7 mouse cellular contexts compared by ENCODE assay signal in the genomic region with DNA sequence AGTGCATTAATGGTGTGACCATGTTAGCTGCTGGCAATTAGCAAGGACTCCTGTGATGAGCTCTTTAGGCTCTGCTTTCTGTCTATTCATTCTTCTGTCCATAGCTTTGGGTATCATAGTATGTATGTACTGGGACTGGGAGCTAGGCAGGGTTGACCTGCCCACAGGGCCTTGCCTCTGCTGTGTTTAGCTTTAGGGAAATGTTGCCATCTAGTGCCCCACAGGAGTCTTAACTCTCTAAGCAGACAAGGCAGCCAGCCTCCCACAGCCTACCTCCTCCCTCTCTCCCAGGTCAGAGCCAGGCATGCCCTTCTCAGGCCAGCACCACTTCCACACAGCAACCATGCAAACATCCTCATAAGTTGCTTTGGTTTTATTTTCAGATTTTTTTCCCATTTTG. TPM values are rescaled to one million over a fixed set of nuclear protein-coding genes. Genes with fewer than 3 reads are reported as not detected.
DNase-seq lines count a peak whose midpoint lies in the region; ATAC-seq and TF ChIP-seq lines count a peak whose summit lies in the region.

No protein-coding gene starts in this region.

- H3K36me3 ChIP-seq in liver, postnatal 0 days (replicated peaks; ENCODE audit: insufficient read depth, low read length): no peaks in the 10 kb centered on the region
- H3K36me3 ChIP-seq in liver, embryonic 12.5 days: no peaks in the 10 kb centered on the region
- H3K36me3 ChIP-seq in forebrain, embryonic 12.5 days (replicated peaks): no peaks in the 10 kb centered on the region
- no peaks in the 10 kb centered on the region for H3K36me3 ChIP-seq in hindbrain, postnatal 0 days (ENCODE audit: insufficient read depth, low read length)
- H3K36me3 ChIP-seq in stomach, embryonic 14.5 days (ENCODE audit: control insufficient read depth, insufficient read depth, low read length): no peaks in the 10 kb centered on the region

- no peaks in the 10 kb centered on the region for H3K27me3 ChIP-seq in liver, postnatal 0 days (ENCODE audit: insufficient read depth, low read length)
- H3K27me3 ChIP-seq in liver, embryonic 12.5 days (replicated peaks): no peaks in the 10 kb centered on the region
- peaks cover 9% of the 10 kb centered on the region; the same call in 1 of the 2 replicates for H3K27me3 ChIP-seq in forebrain, embryonic 12.5 days
- H3K27me3 ChIP-seq in hindbrain, postnatal 0 days (ENCODE audit: insufficient read depth, low read length): peaks cover 5% of the 10 kb centered on the region; the same call in 1 of the 2 replicates
- H3K27me3 ChIP-seq in stomach, embryonic 14.5 days (ENCODE audit: control insufficient read depth, insufficient read depth, low read length): no peaks in the 10 kb centered on the region

- no peak overlapping the region for H3K4me2 ChIP-seq in liver, postnatal 0 days (ENCODE audit: low read depth, low read length)
- H3K4me2 ChIP-seq in liver, embryonic 12.5 days: no peak overlapping the region
- no peak overlapping the region for H3K4me2 ChIP-seq in forebrain, embryonic 12.5 days
- H3K4me2 ChIP-seq in hindbrain, postnatal 0 days (ENCODE audit: low read depth, low read length): no peak overlapping the region
- no peak overlapping the region for H3K4me2 ChIP-seq in stomach, embryonic 14.5 days (replicated peaks; ENCODE audit: low read depth, low read length)

- H3K4me1 ChIP-seq in liver, postnatal 0 days (ENCODE audit: insufficient read depth): peaks cover 3% of the 10 kb centered on the region; the same call in 1 of the 2 replicates
- 0 out of 2 replicates have a peak, but pooled peaks cover 5% of the 10 kb centered on the region for H3K4me1 ChIP-seq in liver, embryonic 12.5 days
- peaks cover 22% of the 10 kb centered on the region for H3K4me1 ChIP-seq in forebrain, embryonic 12.5 days
- peaks cover 5% of the 10 kb centered on the region; the same call in 1 of the 2 replicates for H3K4me1 ChIP-seq in hindbrain, postnatal 0 days (ENCODE audit: insufficient read depth, low read length)
- H3K4me1 ChIP-seq in stomach, embryonic 14.5 days (ENCODE audit: control insufficient read depth, insufficient read depth, low read length): peaks cover 11% of the 10 kb centered on the region; the same call in 1 of the 2 replicates

- DNase-seq in liver, postnatal 0 days: no peak
- DNase-seq in ZHBTc4 (ENCODE audit: low read depth, low spot score): peak; percentile 21
- DNase-seq in hindbrain, postnatal 0 days (ENCODE audit: low spot score): peak; percentile 76
- peak; percentile 49 for DNase-seq in lung, postnatal 10 days

- no peaks in the 10 kb centered on the region for H3K9me3 ChIP-seq in liver, postnatal 0 days (ENCODE audit: low read length)
- H3K9me3 ChIP-seq in liver, embryonic 12.5 days (replicated peaks): no peaks in the 10 kb centered on the region
- no peaks in the 10 kb centered on the region for H3K9me3 ChIP-seq in forebrain, embryonic 12.5 days
- no peaks in the 10 kb centered on the region for H3K9me3 ChIP-seq in hindbrain, postnatal 0 days (ENCODE audit: low read length)
- H3K9me3 ChIP-seq in stomach, embryonic 14.5 days (ENCODE audit: control insufficient read depth, low read depth, low read length): no peaks in the 10 kb centered on the region

- TF ChIP-seq CTCF in liver, postnatal 0 days (IDR thresholded peaks at IDR 0.05; ENCODE audit: low read depth): peak; percentile 67
- peak; percentile 80 for TF ChIP-seq CTCF in hindbrain, postnatal 0 days (IDR thresholded peaks at IDR 0.05; ENCODE audit: low read depth)

- TF ChIP-seq EP300 in liver, postnatal 0 days (IDR thresholded peaks at IDR 0.05; ENCODE audit: low read depth): no peak

- no peak overlapping the region for H3K4me3 ChIP-seq in liver, postnatal 0 days (ENCODE audit: low read depth, low read length)
- no peak overlapping the region for H3K4me3 ChIP-seq in liver, embryonic 12.5 days
- no peak overlapping the region for H3K4me3 ChIP-seq in forebrain, embryonic 12.5 days (replicated peaks)
- no peak overlapping the region for H3K4me3 ChIP-seq in hindbrain, postnatal 0 days (ENCODE audit: low read length)
- H3K4me3 ChIP-seq in stomach, embryonic 14.5 days (ENCODE audit: low read depth, low read length): no peak overlapping the region

- H3K9ac ChIP-seq in liver, postnatal 0 days (replicated peaks): no peak overlapping the region
- H3K9ac ChIP-seq in liver, embryonic 12.5 days: no peak overlapping the region
- no peak overlapping the region for H3K9ac ChIP-seq in forebrain, embryonic 12.5 days
- H3K9ac ChIP-seq in hindbrain, postnatal 0 days (replicated peaks; ENCODE audit: low read length): no peak overlapping the region
- H3K9ac ChIP-seq in stomach, embryonic 14.5 days (replicated peaks; ENCODE audit: low read depth, low read length): no peak overlapping the region

- no peak overlapping the region for H3K27ac ChIP-seq in liver, postnatal 0 days (ENCODE audit: low read depth)
- no peak overlapping the region for H3K27ac ChIP-seq in liver, embryonic 12.5 days
- no peak overlapping the region for H3K27ac ChIP-seq in forebrain, embryonic 12.5 days
- H3K27ac ChIP-seq in hindbrain, postnatal 0 days: no peak overlapping the region
- H3K27ac ChIP-seq in stomach, embryonic 14.5 days (ENCODE audit: low read length): no peak overlapping the region

- peak; percentile 47; the same call in 1 of the 2 replicates for ATAC-seq in liver, postnatal 0 days
- ATAC-seq in liver, embryonic 12.5 days: no peak
- peak; percentile 70; the same call in 1 of the 2 replicates for ATAC-seq in forebrain, embryonic 12.5 days (ENCODE audit: low FRiP score)
- ATAC-seq in hindbrain, postnatal 0 days: peak; percentile 70
- peak; percentile 61; the same call in 1 of the 2 replicates for ATAC-seq in stomach, embryonic 14.5 days (ENCODE audit: insufficient number of reproducible peaks, insufficient read depth, low FRiP score, low read depth)

RNA-seq across cellular contexts. Expression of a gene that starts 16.9 kb away (rescaled TPM):
- polyA plus RNA-seq in liver, postnatal 0 days (2015; fragmentation: Nextera tagmentation; extraction: Ambion mirVana): not detected in 2 replicates
- not detected in 2 replicates for polyA plus RNA-seq in liver, embryonic 12.5 days (2016; fragmentation: Nextera tagmentation; extraction: Ambion mirVana)
- polyA plus RNA-seq in forebrain, embryonic 12.5 days (2016; fragmentation: Nextera tagmentation; extraction: Ambion mirVana): 0.13 and 0.18 TPM in 2 replicates
- total RNA-seq in hindbrain, postnatal 0 days (2014; rRNA removed): 0.04 and 0.89 TPM in 2 replicates
- 0.53 and 0.81 TPM in 2 replicates for polyA plus RNA-seq in hindbrain, postnatal 0 days (2015; fragmentation: Nextera tagmentation; extraction: Ambion mirVana)
- 0.13 TPM in 1 of 2 replicates, not detected in the other for polyA plus RNA-seq in stomach, embryonic 14.5 days (2014; fragmentation: Nextera tagmentation; extraction: Ambion mirVana)

RNA-seq across cellular contexts. Expression of a gene that starts 38.0 kb away (rescaled TPM):
- polyA plus RNA-seq in liver, postnatal 0 days (2015; fragmentation: Nextera tagmentation; extraction: Ambion mirVana): 7.2 and 8.5 TPM in 2 replicates
- 16.9 and 17.1 TPM in 2 replicates for polyA plus RNA-seq in liver, embryonic 12.5 days (2016; fragmentation: Nextera tagmentation; extraction: Ambion mirVana)
- polyA plus RNA-seq in forebrain, embryonic 12.5 days (2016; fragmentation: Nextera tagmentation; extraction: Ambion mirVana): 12.8 and 15.0 TPM in 2 replicates
- 19.2 and 24.9 TPM in 2 replicates for total RNA-seq in hindbrain, postnatal 0 days (2014; rRNA removed)
- polyA plus RNA-seq in hindbrain, postnatal 0 days (2015; fragmentation: Nextera tagmentation; extraction: Ambion mirVana): 15.8 TPM in 2 replicates
- 17.6 and 21.5 TPM in 2 replicates for polyA plus RNA-seq in stomach, embryonic 14.5 days (2014; fragmentation: Nextera tagmentation; extraction: Ambion mirVana)
